Mouse (Mus musculus): ENCODE measurements around the gene Zmym3. TPM values are rescaled to one million over a fixed set of nuclear protein-coding genes. Genes with fewer than 3 reads are reported as not detected.

Gene Zmym3
- polyA plus RNA-seq, 1 experiment from 2014 or later, result 24.2 TPM

Other genes starting within 250 kb of the Zmym3 start
- gene Snx12, start 198.3 kb downstream of the Zmym3 start, polyA plus RNA-seq (2014; fragmentation: Nextera tagmentation; extraction: Ambion mirVana), result 63.6 and 65.5 TPM in 2 replicates
- gene Foxo4, start 166.3 kb downstream of the Zmym3 start, polyA plus RNA-seq (2014; fragmentation: Nextera tagmentation; extraction: Ambion mirVana), result 2.2 and 3.6 TPM in 2 replicates
- gene Gm614, start 156.9 kb downstream of the Zmym3 start, polyA plus RNA-seq (2014; fragmentation: Nextera tagmentation; extraction: Ambion mirVana), result not detected in 2 replicates
- gene Il2rg, start 152.6 kb downstream of the Zmym3 start, polyA plus RNA-seq (2014; fragmentation: Nextera tagmentation; extraction: Ambion mirVana), result 3.6 TPM in 2 replicates
- not detected in 2 replicates for gene Gm20489, start 151.8 kb downstream of the Zmym3 start, polyA plus RNA-seq (2014; fragmentation: Nextera tagmentation; extraction: Ambion mirVana)
- 39.0 and 44.3 TPM in 2 replicates for gene Med12, start 146.8 kb downstream of the Zmym3 start, polyA plus RNA-seq (2014; fragmentation: Nextera tagmentation; extraction: Ambion mirVana)
- gene Nlgn3, start 121.7 kb downstream of the Zmym3 start, polyA plus RNA-seq (2014; fragmentation: Nextera tagmentation; extraction: Ambion mirVana), result 24.5 and 29.1 TPM in 2 replicates
- gene Gjb1, start 44.5 kb downstream of the Zmym3 start, polyA plus RNA-seq (2014; fragmentation: Nextera tagmentation; extraction: Ambion mirVana), result 0.29 and 0.62 TPM in 2 replicates
- 550 and 663 TPM in 2 replicates for gene Nono, start 8.5 kb upstream of the Zmym3 start, polyA plus RNA-seq (2014; fragmentation: Nextera tagmentation; extraction: Ambion mirVana)
- 2.8 and 3.9 TPM in 2 replicates for gene Itgb1bp2, start 28.2 kb upstream of the Zmym3 start, polyA plus RNA-seq (2014; fragmentation: Nextera tagmentation; extraction: Ambion mirVana)
- gene Taf1, start 111.9 kb upstream of the Zmym3 start, polyA plus RNA-seq (2014; fragmentation: Nextera tagmentation; extraction: Ambion mirVana), result 21.9 and 26.4 TPM in 2 replicates
- 244 and 256 TPM in 2 replicates for gene Ogt, start 219.2 kb upstream of the Zmym3 start, polyA plus RNA-seq (2014; fragmentation: Nextera tagmentation; extraction: Ambion mirVana)